Mouse (Mus musculus) midbrain, embryonic 16.5 days (tissue): ENCODE measurements around the gene Zan. TPM values are rescaled to one million over a fixed set of nuclear protein-coding genes. Genes with fewer than 3 reads are reported as not detected.

ENCODE experiments used
- ATAC-seq: fragments of 200-750 bp; cut with Nextera tagmentation; 2 replicates; pipeline ENCODE4 v1.8.0; 2017; ENCODE audit warnings: moderate TSS enrichment
- H3K27ac ChIP-seq: fragments of 300-500 bp; sonication (generic); 2 replicates; pipeline ENCODE4 v1.5.1; 2014; ENCODE audit warnings: mild to moderate bottlenecking, low read length, mixed read lengths
- H3K27me3 ChIP-seq: fragments of 300-500 bp; sonication (generic); 2 replicates; pipeline ENCODE4 v1.6.1; 2014; ENCODE audit warnings: low read depth, low read length, mixed read lengths; ENCODE audit not compliant: control insufficient read depth, insufficient read depth
- H3K36me3 ChIP-seq: fragments of 300-500 bp; sonication (generic); 2 replicates; pipeline ENCODE4 v1.6.1; 2014; ENCODE audit warnings: mild to moderate bottlenecking, low read length, moderate library complexity, mixed read lengths; ENCODE audit not compliant: control insufficient read depth, insufficient read depth
- H3K4me1 ChIP-seq: fragments of 300-500 bp; sonication (generic); 2 replicates; pipeline ENCODE4 v1.6.1; 2014; ENCODE audit warnings: mild to moderate bottlenecking, low read length, mixed read lengths; ENCODE audit not compliant: control insufficient read depth, insufficient read depth
- H3K4me2 ChIP-seq: fragments of 300-500 bp; sonication (generic); 2 replicates; pipeline ENCODE4 v1.6.1; 2014; ENCODE audit warnings: mild to moderate bottlenecking, low read length, mixed read lengths
- H3K4me3 ChIP-seq: fragments of 300-500 bp; sonication (generic); 2 replicates; pipeline ENCODE4 v1.5.1; 2014; ENCODE audit warnings: low read depth, mild to moderate bottlenecking, low read length, moderate library complexity, mixed read lengths
- H3K9ac ChIP-seq: fragments of 300-500 bp; sonication (generic); 2 replicates; pipeline ENCODE4 v1.6.1; 2014; ENCODE audit warnings: low read depth, low read length, mixed read lengths
- H3K9me3 ChIP-seq: fragments of 300-500 bp; sonication (generic); replicated peaks from 2 replicates; pipeline ENCODE4 v1.6.1; 2014; ENCODE audit warnings: mild to moderate bottlenecking, low read length, mixed read lengths; ENCODE audit not compliant: control insufficient read depth, poor library complexity, severe bottlenecking
- WGBS: fragments of 180-500 bp; shearing (Covaris S2); extraction: QIAGEN DNeasy Blood & Tissue Kit; methylation state at CpG from one replicate; pipeline ENCODE4 v1.1.7; 2014; 5-methylcytosine and 5-hydroxymethylcytosine counted together
- polyA plus RNA-seq: library from polyadenylated mRNA; unstranded; fragments of >200 nt; fragmentation: Nextera tagmentation; extraction: Ambion mirVana; gene quantifications from 2 replicates; pipeline ENCODE4 v1.2.1, GENCODE M21; 2015

Zan gene
- polyA plus RNA-seq, 1 experiment from 2014 or later: 0.18 TPM

DNA sequence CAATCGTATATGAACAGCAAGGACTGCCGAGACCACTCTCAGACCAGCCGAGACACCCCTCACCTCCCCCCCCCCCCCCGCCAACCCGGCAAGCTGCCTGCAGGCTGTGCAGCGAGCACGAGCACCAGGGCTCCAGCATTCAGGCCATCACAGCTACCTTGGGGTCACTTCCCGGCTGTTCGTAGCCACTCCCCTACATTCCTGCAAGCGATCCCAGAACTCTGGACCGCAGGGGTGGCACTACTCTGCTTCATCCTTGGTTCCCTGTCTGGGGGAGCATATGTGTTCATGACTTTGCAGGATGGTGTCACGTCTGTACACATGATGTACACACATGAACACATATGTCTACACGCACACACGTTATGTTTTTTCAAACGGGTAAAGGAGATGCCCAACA is 99.3 kb downstream of the Zan start:
- Histone ChIP-seq H3K9ac (no peak overlapping the region), H3K27ac (no peak overlapping the region), H3K36me3 (no peaks in the 10 kb centered on the region), H3K4me1 (peaks cover 3% of the 10 kb centered on the region; the same call in 1 of the 2 replicates), H3K4me3 (no peak overlapping the region), H3K27me3 (no peaks in the 10 kb centered on the region), H3K9me3 (no peaks in the 10 kb centered on the region), H3K4me2 (no peak overlapping the region)
- ATAC-seq: no peak
- 45% methylated on average over 10 of the region's 15 CpGs for WGBS

DNA sequence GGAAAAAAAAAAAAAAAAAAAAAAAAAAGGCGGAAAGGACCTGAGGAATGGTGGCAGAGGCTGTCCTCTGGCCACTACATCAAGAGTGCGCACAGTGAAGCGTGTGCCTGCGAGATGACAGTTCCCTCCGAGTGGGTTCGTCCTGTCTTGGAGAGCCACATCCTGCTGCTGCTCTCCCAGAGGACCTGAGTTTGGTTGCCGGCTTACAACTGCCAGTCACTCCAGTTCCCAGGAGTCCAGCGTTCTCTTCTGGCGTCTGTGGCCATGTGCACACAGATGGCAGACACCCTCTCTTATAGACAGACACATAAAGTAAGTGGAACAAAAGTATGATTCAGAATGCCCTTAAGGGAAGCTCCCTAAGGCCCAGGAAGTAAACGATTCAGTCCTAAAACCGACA is 99.7 kb downstream of the Zan start:
- Histone ChIP-seq H3K9ac (no peak overlapping the region), H3K4me1 (peaks cover 3% of the 10 kb centered on the region; the same call in 1 of the 2 replicates), H3K27ac (no peak overlapping the region), H3K4me2 (no peak overlapping the region), H3K9me3 (no peaks in the 10 kb centered on the region), H3K4me3 (no peak overlapping the region), H3K36me3 (no peaks in the 10 kb centered on the region), H3K27me3 (no peaks in the 10 kb centered on the region)
- WGBS: 40% methylated on average over 10 of the region's 11 CpGs
- no peak for ATAC-seq

DNA sequence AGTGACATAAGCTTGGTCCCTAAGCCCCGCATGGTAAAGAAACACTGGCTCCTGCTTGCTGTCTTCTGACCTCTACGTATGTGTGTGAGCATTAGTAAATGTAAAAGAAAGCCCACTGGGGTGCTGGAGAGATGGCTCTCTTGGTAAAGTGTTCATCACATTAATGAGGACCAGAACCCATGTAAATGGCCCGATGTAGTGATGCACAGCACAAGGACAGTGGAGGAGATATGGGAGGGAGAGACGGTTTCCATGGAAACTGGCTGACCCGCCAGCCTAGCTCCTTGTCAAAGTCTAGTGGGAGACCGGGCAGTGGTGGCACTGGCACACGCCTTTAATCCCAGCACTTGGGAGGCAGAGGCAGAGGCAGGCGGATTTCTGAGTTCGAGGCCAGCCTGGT is 100.1 kb downstream of the Zan start:
- H3K4me1 ChIP-seq: peaks cover 3% of the 10 kb centered on the region; the same call in 1 of the 2 replicates
- no peaks in the 10 kb centered on the region for H3K27me3 ChIP-seq
- H3K4me2 ChIP-seq: no peak overlapping the region
- no peaks in the 10 kb centered on the region for H3K9me3 ChIP-seq
- H3K36me3 ChIP-seq: no peaks in the 10 kb centered on the region
- no peak overlapping the region for H3K27ac ChIP-seq
- ATAC-seq: no peak; the same call in 1 of the 2 replicates
- no peak overlapping the region for H3K9ac ChIP-seq
- no peak overlapping the region for H3K4me3 ChIP-seq
- WGBS: 47% methylated on average over 9 of the region's 9 CpGs

DNA sequence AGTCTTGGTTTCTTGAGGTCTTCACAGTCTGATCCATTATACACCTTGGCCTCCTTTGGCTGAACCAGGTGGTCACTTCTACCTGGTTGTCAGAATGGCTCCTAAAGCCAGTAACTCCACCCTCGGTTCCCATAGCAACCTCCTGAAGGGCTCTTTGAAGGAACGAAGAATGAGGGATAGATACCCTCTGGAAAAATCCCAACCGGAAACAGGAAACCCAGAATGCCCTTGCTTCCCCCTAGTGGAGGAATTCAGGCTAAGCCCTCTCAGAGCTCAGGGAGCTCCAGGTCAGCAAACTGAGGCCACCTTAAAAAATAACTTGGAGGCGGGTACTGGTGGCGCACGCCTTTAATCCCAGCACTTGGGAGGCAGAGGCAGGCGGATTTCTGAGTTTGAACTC is 100.7 kb downstream of the Zan start:
- H3K4me3 ChIP-seq: no peak overlapping the region
- peaks cover 3% of the 10 kb centered on the region; the same call in 1 of the 2 replicates for H3K4me1 ChIP-seq
- H3K36me3 ChIP-seq: no peaks in the 10 kb centered on the region
- H3K9ac ChIP-seq: no peak overlapping the region
- 38% methylated on average over 7 of the region's 7 CpGs for WGBS
- ATAC-seq: no peak
- no peak overlapping the region for H3K27ac ChIP-seq
- no peaks in the 10 kb centered on the region for H3K27me3 ChIP-seq
- H3K4me2 ChIP-seq: no peak overlapping the region
- H3K9me3 ChIP-seq: no peaks in the 10 kb centered on the region

DNA sequence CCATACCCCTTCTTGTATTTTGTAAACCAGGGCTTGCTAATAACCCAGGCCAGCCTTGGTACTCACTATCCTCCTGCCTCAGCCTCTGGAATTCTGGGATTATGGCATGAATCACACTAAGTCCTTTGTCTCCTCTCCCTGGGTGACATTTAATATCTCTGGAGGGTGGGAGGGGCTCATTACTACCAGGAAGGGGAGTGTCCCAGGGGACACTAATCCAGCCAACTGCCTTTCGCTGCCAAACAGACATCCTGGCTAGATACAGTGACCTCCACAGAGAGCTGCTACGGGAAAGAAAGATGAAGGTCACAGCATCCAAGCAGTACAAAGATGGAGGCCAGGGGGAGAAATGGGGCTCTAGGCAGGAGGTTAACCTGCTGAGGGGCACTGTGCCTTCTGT is 101.2 kb downstream of the Zan start:
- 24% methylated on average over 2 of the region's 2 CpGs for WGBS
- Histone ChIP-seq H3K4me1 (peaks cover 3% of the 10 kb centered on the region; the same call in 1 of the 2 replicates), H3K27me3 (no peaks in the 10 kb centered on the region), H3K9ac (no peak overlapping the region), H3K36me3 (no peaks in the 10 kb centered on the region), H3K4me3 (no peak overlapping the region), H3K4me2 (no peak overlapping the region), H3K9me3 (no peaks in the 10 kb centered on the region), H3K27ac (no peak overlapping the region)
- ATAC-seq: no peak

DNA sequence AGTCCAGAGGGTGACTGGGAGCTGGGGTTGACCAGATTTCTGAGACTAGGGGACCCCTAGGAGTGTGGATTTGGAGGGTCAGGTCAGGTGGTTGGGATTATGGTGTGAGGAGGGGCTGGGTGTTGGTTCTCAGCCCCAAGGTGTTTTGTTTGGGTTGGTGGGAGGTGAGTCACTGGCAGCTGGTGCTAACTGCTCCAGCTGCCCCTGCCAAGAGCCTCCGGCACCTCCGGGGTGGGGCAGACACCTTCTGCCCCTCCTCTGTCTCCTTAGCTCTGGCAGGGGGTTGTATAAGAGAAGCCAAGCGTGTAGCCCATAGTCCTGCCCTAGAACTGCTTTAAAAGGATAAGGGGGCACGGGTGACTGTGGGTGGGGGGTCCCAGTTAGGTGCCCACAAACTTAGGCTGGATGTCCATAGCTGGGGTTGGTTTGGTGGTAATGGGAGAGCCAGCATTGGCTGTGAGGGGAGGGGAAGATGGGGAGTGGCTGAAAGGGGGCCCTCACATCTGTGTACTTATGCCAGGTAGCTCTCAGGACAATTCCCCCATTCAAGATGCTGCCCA is 102.3 kb downstream of the Zan start:
- Histone ChIP-seq H3K9me3 (no peaks in the 10 kb centered on the region), H3K4me2 (no peak overlapping the region), H3K27me3 (no peaks in the 10 kb centered on the region), H3K27ac (no peak overlapping the region), H3K4me1 (peaks cover 3% of the 10 kb centered on the region; the same call in 1 of the 2 replicates), H3K9ac (no peak overlapping the region), H3K4me3 (no peak overlapping the region), H3K36me3 (no peaks in the 10 kb centered on the region)
- ATAC-seq: no peak
- 91% methylated on average over 4 of the region's 4 CpGs for WGBS

DNA sequence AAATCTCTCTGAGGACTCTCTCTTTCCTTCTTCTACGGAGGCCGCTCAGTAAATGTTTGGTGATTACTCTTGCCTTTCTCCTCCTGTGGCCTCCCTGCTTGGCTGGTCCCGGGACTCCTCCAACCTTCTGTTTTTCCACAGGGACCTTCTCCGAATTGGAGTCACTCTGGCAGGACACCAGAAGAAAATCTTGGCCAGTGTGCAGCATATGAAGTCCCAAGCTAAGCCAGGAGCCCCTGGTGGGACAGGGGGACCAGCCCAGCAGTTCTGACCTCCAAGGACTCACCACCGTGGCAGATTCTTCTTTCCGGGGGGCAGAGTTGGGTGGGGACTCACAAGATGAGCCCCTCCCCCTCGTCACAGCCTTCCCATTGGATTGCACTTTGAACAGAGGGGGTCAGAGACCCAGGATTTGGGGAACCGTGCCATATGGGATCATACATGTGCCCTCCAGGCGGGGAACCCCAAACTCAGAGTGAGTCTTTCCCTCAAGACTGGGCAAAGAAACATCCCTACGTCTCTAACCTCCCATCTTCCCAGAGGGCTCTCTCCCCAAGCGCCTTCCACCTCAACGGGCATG is 103.4 kb downstream of the Zan start:
- H3K4me2 ChIP-seq: no peak overlapping the region
- H3K27ac ChIP-seq: no peak overlapping the region
- peaks cover 3% of the 10 kb centered on the region; the same call in 1 of the 2 replicates for H3K4me1 ChIP-seq
- H3K27me3 ChIP-seq: no peaks in the 10 kb centered on the region
- H3K36me3 ChIP-seq: no peaks in the 10 kb centered on the region
- WGBS: 89% methylated on average over 12 of the region's 12 CpGs
- no peak overlapping the region for H3K4me3 ChIP-seq
- ATAC-seq: no peak
- no peak overlapping the region for H3K9ac ChIP-seq
- no peaks in the 10 kb centered on the region for H3K9me3 ChIP-seq

DNA sequence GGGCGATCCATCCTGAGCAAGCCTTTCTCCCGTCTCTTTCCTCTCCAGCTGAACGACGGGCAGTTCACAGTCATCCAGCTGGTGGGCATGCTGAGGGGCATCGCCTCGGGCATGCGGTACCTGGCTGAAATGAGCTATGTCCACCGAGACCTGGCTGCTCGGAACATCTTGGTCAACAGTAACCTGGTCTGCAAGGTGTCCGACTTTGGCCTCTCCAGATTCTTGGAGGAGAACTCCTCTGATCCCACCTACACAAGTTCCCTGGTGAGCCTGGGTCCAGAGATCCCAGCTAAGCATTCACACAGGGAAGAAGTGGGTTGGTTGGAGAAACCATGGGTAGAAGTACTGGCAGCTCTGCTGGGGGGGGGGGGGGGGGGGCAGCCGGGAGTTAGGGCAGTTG is 107.2 kb downstream of the Zan start:
- 96% methylated on average over 10 of the region's 11 CpGs for WGBS
- H3K27ac ChIP-seq: no peak overlapping the region
- H3K9me3 ChIP-seq: no peaks in the 10 kb centered on the region
- no peak overlapping the region for H3K9ac ChIP-seq
- no peaks in the 10 kb centered on the region for H3K36me3 ChIP-seq
- ATAC-seq: no peak
- H3K4me2 ChIP-seq: no peak overlapping the region
- H3K4me1 ChIP-seq: no peaks in the 10 kb centered on the region
- no peak overlapping the region for H3K4me3 ChIP-seq
- no peaks in the 10 kb centered on the region for H3K27me3 ChIP-seq

DNA sequence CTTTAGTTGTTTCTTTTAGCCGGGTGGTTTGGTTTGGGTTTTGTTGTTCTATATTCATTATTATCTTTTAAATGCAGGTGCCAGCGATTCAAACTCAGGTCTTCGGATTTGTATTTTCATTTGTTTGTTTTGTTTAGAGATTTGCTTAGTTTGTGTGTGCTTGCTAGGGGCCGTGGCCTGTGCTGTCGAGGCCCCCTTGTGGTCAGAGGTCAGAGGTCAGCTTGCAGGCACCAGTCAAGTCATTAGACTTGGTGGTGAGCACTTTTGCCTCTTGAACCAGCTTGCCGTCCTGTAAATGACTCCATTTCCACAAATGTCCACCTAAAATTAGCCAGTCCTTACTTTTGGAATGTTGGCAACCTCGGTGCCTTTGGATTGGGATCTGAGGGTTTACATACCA is 118.5 kb downstream of the Zan start:
- Histone ChIP-seq H3K9me3 (no peaks in the 10 kb centered on the region), H3K4me1 (no peaks in the 10 kb centered on the region), H3K4me3 (no peak overlapping the region), H3K4me2 (no peak overlapping the region), H3K36me3 (no peaks in the 10 kb centered on the region), H3K9ac (no peak overlapping the region), H3K27me3 (no peaks in the 10 kb centered on the region), H3K27ac (no peak overlapping the region)
- ATAC-seq: no peak
- WGBS: 45% methylated on average over 7 of the region's 7 CpGs
